Mouse (Mus musculus) brain, embryonic 14.5 days (tissue): ENCODE results near the gene Nectin4.

Experiments
- CTCF ChIP-seq: fragments of 200-500 bp; IDR thresholded peaks from 2 replicates; pipeline ENCODE4 v1.5.1; 2012; ENCODE audit warnings: inconsistent platforms, mild to moderate bottlenecking, moderate library complexity, borderline replicate concordance; ENCODE audit not compliant: insufficient read depth, insufficient read length; ENCODE audit errors: extremely low read depth
- POLR2A ChIP-seq: fragments of 200-500 bp; IDR thresholded peaks from 2 replicates; pipeline ENCODE4 v1.6.1; 2012; ENCODE audit warnings: mild to moderate bottlenecking, inconsistent platforms, borderline replicate concordance; ENCODE audit not compliant: poor library complexity, insufficient read depth, insufficient read length, severe bottlenecking; ENCODE audit errors: extremely low read depth

DNA sequence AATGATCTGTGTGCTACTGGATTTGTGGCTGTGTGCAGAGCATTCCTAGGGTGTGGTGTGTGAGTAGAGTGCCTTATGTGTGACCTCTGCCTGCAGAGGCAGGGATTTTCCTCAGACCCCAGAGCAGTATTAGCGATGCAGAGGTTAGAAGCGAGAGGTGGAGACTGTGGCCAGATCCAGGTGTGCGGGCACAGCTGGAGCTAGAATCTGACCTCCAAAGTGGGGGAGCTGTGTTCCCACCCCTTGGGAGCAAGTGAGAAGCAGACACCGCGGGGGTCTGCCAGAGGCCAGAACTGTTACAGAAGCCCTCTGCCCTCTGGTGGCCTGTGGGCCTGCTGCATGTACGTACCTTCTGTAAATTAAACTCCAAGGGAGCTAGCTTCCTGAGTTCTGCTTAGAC, 17.2 kb downstream of the Nectin4 start:
- TF ChIP-seq POLR2A (no peak), CTCF (peak; percentile 59; the same call in 1 of the 2 replicates)
